Mouse (Mus musculus) adrenal gland (tissue): ENCODE data around the gene Scn9a.

Experiments used
- intact Hi-C: fragments of 180-260 bp; cut with DNase I; formaldehyde crosslinking; loops from one replicate; pipeline ENCODE4 v1.15.1; 2025

Gene Scn9a

GRCm38 (mm10) chr2:66464874-66465458 lies 169.8 kb downstream of the Scn9a start:
- intact Hi-C loops, result no loop called here

- intact Hi-C loops, result no loop called here
These were observed 170.8 kb downstream of the Scn9a start for GRCm38 (mm10) chr2:66463916-66464315.

DNA sequence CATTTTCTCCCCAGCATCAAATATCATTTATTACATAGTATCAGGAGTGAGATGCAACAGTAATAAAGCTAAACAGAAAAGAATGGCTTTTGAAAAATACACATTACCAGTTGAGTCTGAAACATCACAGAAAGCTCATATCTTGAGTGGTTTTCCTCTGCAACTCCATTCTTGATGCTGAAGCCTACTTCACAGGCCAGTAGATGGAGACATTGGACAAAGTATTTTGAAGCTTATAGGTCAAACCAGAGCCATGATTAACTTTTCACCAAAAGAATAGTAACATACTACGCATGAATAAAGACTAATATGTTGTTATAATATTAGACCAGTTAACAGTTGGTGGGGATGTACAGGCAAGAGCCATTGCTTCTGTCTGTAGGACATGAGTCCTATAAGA lies 172.3 kb downstream of the Scn9a start:
- intact Hi-C loops, result no loop called here

- intact Hi-C loops, result no loop called here
These were observed 194.1 kb downstream of the Scn9a start, which contains the start of gene Scn1a for GRCm38 (mm10) chr2:66440711-66441110. Gene Scn1a (minus strand): TSS chr2:66440840.

- intact Hi-C loops, result loop anchor here (1.0 kb wide), 1 partner anchor 14 kb away; no protein-coding TSS in a partner anchor
These were observed 194.8 kb downstream of the Scn9a start for GRCm38 (mm10) chr2:66439764-66440471.

DNA sequence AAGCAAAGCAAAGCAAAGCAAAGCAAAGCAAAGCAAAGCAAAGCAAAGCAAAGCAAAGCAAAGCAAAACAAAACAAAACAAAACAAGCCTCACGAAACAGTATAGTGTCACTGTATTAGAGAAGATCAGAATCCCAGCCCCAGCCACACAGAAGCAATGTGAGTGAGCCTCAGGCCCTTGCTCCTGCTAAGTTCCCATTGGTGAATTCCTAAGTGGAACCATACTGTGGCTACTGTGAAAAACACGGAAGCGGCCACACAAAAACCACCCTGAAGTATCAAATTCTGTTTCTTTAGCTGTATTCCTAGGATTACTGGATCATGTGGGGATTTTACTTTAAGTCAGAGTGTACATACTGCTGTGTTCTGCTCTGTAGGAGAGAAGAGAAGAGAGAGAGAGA lies 198.5 kb downstream of the Scn9a start:
- intact Hi-C loops, result no loop called here
